Mouse (Mus musculus) MEL (cell line): ENCODE data around the gene Olfr134.

Source experiments
- CTCF ChIP-seq, 3 experiments: IDR thresholded peaks in 2 of 3; conservative IDR thresholded peaks in 1 of 3; 2 replicates each; pipeline ENCODE4 v1.5.1; 2011 to 2012; ENCODE audit warnings: low read length in 3 of 3, low read depth in 2 of 3, mild to moderate bottlenecking in 2 of 3, improper control_type of control experiment in 1 of 3, inconsistent platforms in 1 of 3, mixed read lengths in 1 of 3, moderate library complexity in 1 of 3; ENCODE audit not compliant: control insufficient read depth in 1 of 3, insufficient read depth in 1 of 3, poor library complexity in 1 of 3, severe bottlenecking in 1 of 3
- EP300 ChIP-seq, 2 experiments: IDR thresholded peaks; 2 replicates each; pipeline ENCODE4 v1.6.1; 2011; ENCODE audit warnings: improper control_type of control experiment in 2 of 2, low read length in 2 of 2, low read depth in 1 of 2, mild to moderate bottlenecking in 1 of 2
- MAFK ChIP-seq: IDR thresholded peaks from 2 replicates; pipeline ENCODE4 v1.6.1; 2011; ENCODE audit warnings: low read depth, mild to moderate bottlenecking, low read length, improper control_type of control experiment, borderline replicate concordance
- POLR2AphosphoS2 ChIP-seq: IDR thresholded peaks from 2 replicates; pipeline ENCODE4 v1.6.1; 2011; ENCODE audit warnings: low read length, improper control_type of control experiment
- USF1 ChIP-seq: IDR thresholded peaks from 2 replicates; pipeline ENCODE4 v1.6.1; 2014; ENCODE audit warnings: low read depth, mild to moderate bottlenecking, inconsistent platforms, low read length, improper control_type of control experiment, moderate library complexity

DNA sequence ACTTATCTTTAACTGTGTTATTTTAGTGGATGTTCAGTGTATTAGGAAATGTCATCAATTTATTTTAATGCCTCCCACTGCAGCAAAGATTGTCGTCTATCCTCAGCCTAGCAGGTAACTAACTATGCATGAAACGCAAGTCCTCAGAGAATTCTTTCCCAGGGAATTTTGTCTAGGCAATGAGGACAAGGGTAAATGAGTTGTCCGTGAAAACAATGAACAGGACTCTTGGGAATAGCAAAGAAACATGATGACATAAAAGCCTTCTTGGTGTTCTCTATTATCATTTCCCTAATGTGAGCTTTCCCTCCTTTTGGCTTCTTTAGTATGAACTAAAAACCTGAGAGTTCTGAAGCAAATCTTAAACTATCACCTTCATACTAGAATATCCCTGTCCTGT lies at the start of gene Olfr134:
- TF ChIP-seq MAFK (no peak), EP300 (IDR thresholded peaks at IDR 0.05; ENCODE audit: low read depth in 1 of 2, low read length in 2 of 2) (no peak), CTCF (IDR thresholded peaks at IDR 0.05 in 2 of 3, conservative IDR thresholded peaks at IDR 0.05 in 1 of 3; ENCODE audit: control insufficient read depth in 1 of 3, insufficient read depth in 1 of 3, low read depth in 2 of 3, low read length in 3 of 3, poor library complexity in 1 of 3, severe bottlenecking in 1 of 3) (no peak), USF1 (no peak), POLR2AphosphoS2 (no peak)
